Mouse (Mus musculus) erythroid progenitor cell, adult 5-6 weeks (primary cell): ENCODE results near the gene Tnnt3. TPM values are rescaled to one million over a fixed set of nuclear protein-coding genes. Genes with fewer than 3 reads are reported as not detected.

Experiments
- ATAC-seq: replicated peaks from 2 replicates; pipeline ENCODE4 v1.8.0; 2016; ENCODE audit warnings: moderate number of reproducible peaks, mild to moderate bottlenecking, moderate TSS enrichment, inconsistent platforms; ENCODE audit not compliant: poor library complexity, low FRiP score, severe bottlenecking
- total RNA-seq, 2 experiments: library from RNA; stranded (forward) in 1 of 2; stranded (reverse) in 1 of 2; fragments of 150-400 nt in 1 of 2; fragments of 186-747, 209-891 nt in 1 of 2; gene quantifications; 2 replicates each; pipeline versions ENCODE4 v1.2.3 to v1.2.4; 2015 to 2017; ENCODE audit warnings: low replicate concordance in 2 of 2

The Tnnt3 gene
- total RNA-seq, 2 experiments from 2014 or later: not detected

DNA sequence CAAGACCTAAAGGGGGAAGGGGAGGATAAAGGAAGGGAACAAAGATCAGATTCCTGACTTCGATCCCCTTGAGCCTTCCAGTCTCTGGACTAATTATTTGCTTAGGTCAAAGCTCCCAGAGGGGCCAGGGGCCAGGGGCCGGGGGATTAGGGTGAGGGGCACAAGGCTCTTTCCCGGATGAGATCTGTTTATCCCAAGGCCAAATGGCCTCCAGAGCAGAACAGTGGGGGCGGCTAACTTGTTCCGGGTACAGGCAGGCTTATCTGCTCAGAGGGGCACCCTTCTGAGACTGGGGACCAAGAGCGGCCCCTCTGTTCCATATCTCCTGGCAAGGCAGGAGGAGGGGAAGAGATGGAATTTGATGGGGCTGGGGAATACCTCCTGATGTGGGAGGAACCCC is 59.1 kb downstream of the Tnnt3 start:
- no peak for ATAC-seq

DNA sequence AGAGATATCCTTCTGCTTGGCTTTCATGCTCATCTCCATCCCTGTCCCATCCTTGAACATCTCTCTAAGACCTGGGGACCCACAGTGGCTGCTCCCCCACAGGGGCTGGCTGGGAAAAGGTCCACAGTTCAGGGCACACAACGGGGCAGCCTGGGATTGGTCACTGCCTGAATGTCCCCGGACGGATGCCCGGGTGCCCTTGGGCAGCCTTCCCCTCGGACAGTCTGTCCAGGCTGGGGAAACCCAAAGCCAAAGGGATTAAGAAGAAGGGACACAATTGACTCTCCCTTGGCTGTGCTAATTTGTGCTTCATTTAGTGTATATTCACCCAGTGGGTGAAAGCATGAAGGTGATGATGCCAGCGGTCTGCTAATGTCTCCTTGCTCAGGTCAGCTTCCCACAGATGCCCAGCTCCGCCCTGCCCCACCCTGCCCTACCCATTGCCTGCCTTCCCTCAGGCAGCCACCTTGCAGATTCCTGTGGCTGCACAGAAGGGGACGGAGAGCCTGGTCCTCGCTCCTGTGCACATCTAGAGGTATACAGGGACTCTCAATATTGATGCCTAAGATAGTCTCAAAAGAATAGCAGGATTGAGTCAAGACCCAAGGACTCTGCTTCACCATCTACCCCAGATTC is 60.0 kb downstream of the Tnnt3 start:
- no peak for ATAC-seq

DNA sequence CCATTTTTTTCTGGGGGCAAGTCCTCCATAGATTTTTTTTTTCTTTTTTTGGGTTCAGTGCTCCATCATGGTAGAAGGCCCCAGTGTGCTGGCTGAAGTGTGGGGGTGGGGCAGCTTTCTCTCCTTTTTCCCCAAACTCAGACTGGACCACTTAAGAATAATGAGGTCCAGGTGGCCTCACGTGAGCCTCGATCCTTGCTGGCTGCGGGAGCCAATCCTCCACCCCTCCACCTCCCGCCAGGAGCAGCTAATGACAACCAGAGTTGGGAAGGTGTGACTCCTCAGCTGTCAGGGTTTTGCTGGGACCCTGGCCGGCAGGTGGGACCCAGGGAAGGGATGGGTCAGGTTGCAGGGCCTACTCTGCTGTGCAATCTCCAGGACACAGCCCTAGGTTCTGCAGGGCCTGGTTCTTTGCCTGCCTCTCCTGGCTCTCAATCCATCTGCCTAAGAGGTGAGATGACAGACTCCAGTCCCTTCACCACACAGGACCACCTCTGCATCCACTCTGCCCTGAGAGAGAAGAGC is 61.1 kb downstream of the Tnnt3 start:
- no peak for ATAC-seq

GRCm38 (mm10) chr7:142560942-142561855 is 62.6 kb downstream of the Tnnt3 start:
- no peak for ATAC-seq

- no peak for ATAC-seq
Measured at GRCm38 (mm10) chr7:142561856-142562404, 63.3 kb downstream of the Tnnt3 start.

- no peak for ATAC-seq
Measured at GRCm38 (mm10) chr7:142563168-142563567, 64.5 kb downstream of the Tnnt3 start.

GRCm38 (mm10) chr7:142564955-142565643 is 66.5 kb downstream of the Tnnt3 start:
- ATAC-seq: no peak

Other genes with a start within 250 kb of the Tnnt3 start
- not detected in 2 replicates for gene Gm2431, start 240.5 kb upstream of the Tnnt3 start, total RNA-seq (2015; ENCODE audit: low replicate concordance)
- gene Gm2431, start 240.5 kb upstream of the Tnnt3 start, total RNA-seq (2017; ENCODE audit: low replicate concordance): not detected in 2 replicates
- gene Gm4559, start 224.5 kb upstream of the Tnnt3 start, total RNA-seq (2015; ENCODE audit: low replicate concordance): not detected in 2 replicates
- gene Gm4559, start 224.5 kb upstream of the Tnnt3 start, total RNA-seq (2017; ENCODE audit: low replicate concordance): not detected in 2 replicates
- gene Krtap5-1, start 201.7 kb upstream of the Tnnt3 start, total RNA-seq (2015; ENCODE audit: low replicate concordance): not detected in 2 replicates
- gene Krtap5-1, start 201.7 kb upstream of the Tnnt3 start, total RNA-seq (2017; ENCODE audit: low replicate concordance): not detected in 2 replicates
- not detected in 2 replicates for gene Krtap5-4, start 195.3 kb upstream of the Tnnt3 start, total RNA-seq (2015; ENCODE audit: low replicate concordance)
- not detected in 2 replicates for gene Krtap5-4, start 195.3 kb upstream of the Tnnt3 start, total RNA-seq (2017; ENCODE audit: low replicate concordance)
- not detected in 2 replicates for gene Ifitm10, start 125.1 kb upstream of the Tnnt3 start, total RNA-seq (2015; ENCODE audit: low replicate concordance)
- gene Ifitm10, start 125.1 kb upstream of the Tnnt3 start, total RNA-seq (2017; ENCODE audit: low replicate concordance): not detected in 2 replicates
- not detected in 2 replicates for gene Gm49369, start 116.2 kb upstream of the Tnnt3 start, total RNA-seq (2015; ENCODE audit: low replicate concordance)
- 143 and 216 TPM in 2 replicates for gene Gm49369, start 116.2 kb upstream of the Tnnt3 start, total RNA-seq (2017; ENCODE audit: low replicate concordance)
- 207 and 227 TPM in 2 replicates for gene Ctsd, start 110.8 kb upstream of the Tnnt3 start, total RNA-seq (2015; ENCODE audit: low replicate concordance)
- gene Ctsd, start 110.8 kb upstream of the Tnnt3 start, total RNA-seq (2017; ENCODE audit: low replicate concordance): 161 and 184 TPM in 2 replicates
- gene Syt8, start 64.0 kb upstream of the Tnnt3 start, total RNA-seq (2015; ENCODE audit: low replicate concordance): not detected in 2 replicates
- not detected in 2 replicates for gene Syt8, start 64.0 kb upstream of the Tnnt3 start, total RNA-seq (2017; ENCODE audit: low replicate concordance)
- gene Tnni2, start 57.0 kb upstream of the Tnnt3 start, total RNA-seq (2015; ENCODE audit: low replicate concordance): not detected in 2 replicates
- not detected in 2 replicates for gene Tnni2, start 57.0 kb upstream of the Tnnt3 start, total RNA-seq (2017; ENCODE audit: low replicate concordance)
- gene Lsp1, start 38.0 kb upstream of the Tnnt3 start, total RNA-seq (2015; ENCODE audit: low replicate concordance): 88.0 and 115 TPM in 2 replicates
- 64.5 and 76.5 TPM in 2 replicates for gene Lsp1, start 38.0 kb upstream of the Tnnt3 start, total RNA-seq (2017; ENCODE audit: low replicate concordance)
- 9.6 TPM in 1 of 2 replicates, not detected in the other for gene Mrpl23, start 33.9 kb downstream of the Tnnt3 start, total RNA-seq (2015; ENCODE audit: low replicate concordance)
- gene Mrpl23, start 33.9 kb downstream of the Tnnt3 start, total RNA-seq (2017; ENCODE audit: low replicate concordance): 0.13 TPM in 1 of 2 replicates, not detected in the other
- gene Igf2, start 168.0 kb downstream of the Tnnt3 start, total RNA-seq (2015; ENCODE audit: low replicate concordance): not detected in 2 replicates
- gene Igf2, start 168.0 kb downstream of the Tnnt3 start, total RNA-seq (2017; ENCODE audit: low replicate concordance): not detected in 2 replicates
- gene Gm49394, start 171.1 kb downstream of the Tnnt3 start, total RNA-seq (2015; ENCODE audit: low replicate concordance): not detected in 2 replicates
- gene Gm49394, start 171.1 kb downstream of the Tnnt3 start, total RNA-seq (2017; ENCODE audit: low replicate concordance): not detected in 2 replicates
- gene Ins2, start 244.5 kb downstream of the Tnnt3 start, total RNA-seq (2015; ENCODE audit: low replicate concordance): not detected in 2 replicates
- not detected in 2 replicates for gene Ins2, start 244.5 kb downstream of the Tnnt3 start, total RNA-seq (2017; ENCODE audit: low replicate concordance)